ENCODE assay signal across 33 mouse cellular contexts in the genomic region with DNA sequence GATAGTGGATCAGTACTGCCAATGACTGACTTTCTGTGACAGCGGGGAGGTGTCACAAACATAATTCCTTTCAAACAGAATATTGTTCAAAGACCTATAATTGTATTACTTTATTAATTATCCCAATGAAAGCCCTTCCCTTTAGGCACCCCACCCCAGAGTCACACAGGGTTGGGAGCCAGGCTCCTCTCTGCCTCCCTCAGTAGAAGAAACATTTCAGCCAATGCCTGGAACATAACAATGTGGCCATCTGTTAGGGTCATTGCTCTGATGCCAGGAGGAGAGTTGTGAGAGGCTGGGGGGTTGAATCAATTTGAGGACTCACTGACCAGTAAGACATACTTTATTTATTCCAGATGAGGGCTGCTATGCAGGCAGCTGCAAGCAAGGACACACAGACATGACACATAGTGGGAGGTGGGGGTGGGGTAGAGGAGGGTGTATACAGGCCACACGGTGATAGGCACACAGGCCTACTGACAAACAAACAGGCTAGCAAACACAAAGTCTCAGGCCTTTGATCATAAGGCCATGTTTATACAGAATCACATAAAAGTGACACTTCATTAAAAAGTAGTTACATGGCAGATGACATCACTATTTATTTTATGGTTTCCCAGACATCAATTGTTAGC. TPM values are rescaled to one million over a fixed set of nuclear protein-coding genes. Genes with fewer than 3 reads are reported as not detected.
"Had no signal": no experiment of that assay in that cellular context is flagged by ENCODE, and none has a peak within 500 bp of the region (broad histone marks: within the 10 kb centered on the region; RNA-seq: fewer than 3 reads in every experiment).

No protein-coding gene starts in this region.

- H3K27me3 ChIP-seq: limb, embryonic 13.5 days; liver, embryonic 12.5 days; liver, embryonic 15.5 days; midbrain, embryonic 13.5 days had no signal

- H3K9me3 ChIP-seq: limb, embryonic 10.5 days; limb, embryonic 13.5 days; liver, embryonic 12.5 days; liver, embryonic 15.5 days; midbrain, embryonic 10.5 days; midbrain, embryonic 13.5 days had no signal

- H3K4me1 ChIP-seq: limb, embryonic 13.5 days; liver, embryonic 12.5 days; liver, embryonic 15.5 days; midbrain, embryonic 10.5 days; midbrain, embryonic 13.5 days had no signal

- H3K4me3 ChIP-seq: layer of hippocampus, adult 2 months; limb, embryonic 10.5 days; limb, embryonic 13.5 days; liver, embryonic 12.5 days; liver, embryonic 15.5 days; midbrain, embryonic 10.5 days; midbrain, embryonic 13.5 days; myocyte had no signal

- DNase-seq: kidney, adult 18-20 months; kidney, adult 9 months; kidney, postnatal 14 days; kidney, postnatal 4 days; layer of hippocampus, adult 9-11 months; liver; lung, postnatal 10 days; right cerebral cortex, adult 18-20 months; right cerebral cortex, postnatal 14 days; right cerebral cortex, postnatal 4 days; thymus, adult 2 months; thymus, postnatal 14 days; thymus, postnatal 4 days had no signal

- H3K9ac ChIP-seq: limb, embryonic 13.5 days; liver, embryonic 12.5 days; liver, embryonic 15.5 days; midbrain, embryonic 13.5 days had no signal

- H3K36me3 ChIP-seq: limb, embryonic 10.5 days; limb, embryonic 13.5 days; liver, embryonic 12.5 days; liver, embryonic 15.5 days; midbrain, embryonic 10.5 days; midbrain, embryonic 13.5 days had no signal

- ATAC-seq: intestine, embryonic 16.5 days; liver, embryonic 12.5 days; midbrain, embryonic 13.5 days; midbrain, embryonic 16.5 days had no signal

- H3K4me2 ChIP-seq: limb, embryonic 13.5 days; liver, embryonic 12.5 days; liver, embryonic 15.5 days; midbrain, embryonic 13.5 days had no signal

- H3K27ac ChIP-seq: layer of hippocampus, adult 2 months; limb, embryonic 10.5 days; limb, embryonic 13.5 days; liver, embryonic 12.5 days; liver, embryonic 15.5 days; macrophage; midbrain, embryonic 10.5 days; midbrain, embryonic 13.5 days; stomach, postnatal 0 days had no signal

RNA-seq across cellular contexts. Expression of gene Tchhl1, which starts 13.5 kb away (rescaled TPM):
- total RNA-seq: layer of hippocampus, adult 2 months; layer of hippocampus, postnatal 25 days; left cerebral cortex, adult 18-20 months; left cerebral cortex, postnatal 25 days; megakaryocyte, adult 5-6 weeks; monocyte, adult 5-6 weeks had no signal
- polyA plus RNA-seq: intestine, embryonic 16.5 days; limb, embryonic 10.5 days; limb, embryonic 13.5 days; liver, embryonic 12.5 days; liver, embryonic 15.5 days; macrophage; midbrain, embryonic 10.5 days; midbrain, embryonic 13.5 days; midbrain, embryonic 16.5 days; myocyte; neural tube, embryonic 11.5 days; neural tube, embryonic 14.5 days; stomach, embryonic 14.5 days; stomach, postnatal 0 days; thymus, adult 2 months had no signal

RNA-seq across cellular contexts. Expression of gene Tchh, which starts 40.0 kb away (rescaled TPM):
- total RNA-seq: monocyte, adult 5-6 weeks had no signal
